Mouse (Mus musculus) thymus, postnatal 14 days (tissue): ENCODE data around the gene Gcnt4.

Experiments
- DNase-seq: peaks from one replicate; pipeline ENCODE4 v3.0.0; 2021

Gene Gcnt4

DNA sequence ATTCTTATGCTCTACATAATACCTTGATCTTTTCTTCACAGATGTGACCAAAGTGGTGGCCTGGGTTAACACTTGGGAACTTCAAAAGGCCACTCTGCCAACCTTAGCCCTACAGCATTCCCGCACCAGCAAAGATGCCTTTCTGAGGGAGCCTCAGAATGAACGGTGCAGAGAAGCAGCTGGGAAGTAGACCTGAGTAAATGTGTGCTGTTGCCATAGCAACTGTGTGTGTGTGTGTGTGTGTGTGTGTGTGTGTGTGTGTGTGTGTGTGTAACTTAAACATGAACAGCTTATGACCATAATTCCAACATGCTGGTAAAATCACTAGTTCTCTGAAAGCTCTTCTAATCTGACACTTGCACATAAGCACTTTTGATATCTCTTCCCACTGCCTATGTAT is 27.4 kb downstream of the Gcnt4 start:
- no peak for DNase-seq

DNA sequence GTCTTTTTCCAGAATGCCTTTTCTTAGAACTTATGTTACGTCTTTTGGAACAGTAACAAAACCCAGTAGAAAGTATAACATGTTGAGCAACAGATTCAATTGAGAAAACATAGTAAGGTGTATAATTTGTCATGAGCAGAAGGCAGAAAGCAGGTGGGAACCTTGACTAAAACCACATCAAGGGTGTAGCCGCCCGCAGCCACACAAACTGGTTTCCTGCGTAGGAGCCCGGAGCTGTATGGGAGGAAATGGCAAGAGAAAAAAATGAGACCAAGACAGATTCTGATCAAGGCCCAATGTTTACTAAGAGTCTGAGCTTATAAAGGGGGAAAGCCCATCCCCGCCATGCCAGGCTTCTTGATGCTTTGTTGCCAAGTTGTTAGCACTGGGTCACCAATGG is 32.0 kb downstream of the Gcnt4 start:
- DNase-seq: peak; percentile 87

DNA sequence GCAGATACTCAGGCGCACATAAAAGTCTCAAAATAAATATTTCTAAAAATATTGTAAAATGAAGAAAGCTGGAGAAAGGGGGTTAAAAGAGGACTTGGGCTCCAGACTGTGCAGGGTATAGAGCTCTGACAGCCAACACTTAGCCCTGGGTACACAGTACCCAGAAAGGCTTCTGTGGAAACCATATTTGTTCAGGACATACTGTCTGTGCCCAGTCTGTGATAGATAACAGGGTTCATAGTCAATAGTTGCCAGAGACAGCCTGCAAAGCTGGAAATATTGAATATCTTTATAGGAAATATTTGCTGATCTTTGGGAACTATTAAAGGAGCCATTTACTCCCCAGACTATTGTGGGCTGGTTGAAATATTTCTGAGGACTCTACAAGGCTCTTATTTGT is 35.5 kb downstream of the Gcnt4 start:
- no peak for DNase-seq

- DNase-seq: no peak
Observed at GRCm38 (mm10) chr13:96961366-96962157, 37.1 kb downstream of the Gcnt4 start.

GRCm38 (mm10) chr13:96962801-96963200 is 38.3 kb downstream of the Gcnt4 start:
- no peak for DNase-seq

DNA sequence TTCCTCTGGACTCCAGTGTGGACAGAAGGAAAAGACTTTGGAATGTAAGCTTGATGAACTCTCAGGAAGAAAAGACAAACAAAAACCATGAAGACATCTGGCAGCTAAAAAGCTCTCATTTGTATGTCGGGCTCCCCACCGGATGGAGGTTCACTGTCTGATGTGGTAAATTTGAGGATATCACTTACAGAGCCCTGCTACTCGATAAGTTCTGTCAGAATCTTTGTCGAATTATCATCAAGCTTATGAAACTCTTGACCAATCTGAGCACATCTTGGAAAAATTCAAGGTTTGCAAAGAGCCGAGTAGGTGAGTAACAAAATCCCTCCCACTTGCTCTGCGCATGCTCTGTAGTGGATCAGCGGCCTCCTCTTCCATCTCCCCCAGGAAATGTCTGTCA is 40.5 kb downstream of the Gcnt4 start:
- DNase-seq: peak; percentile 50

DNA sequence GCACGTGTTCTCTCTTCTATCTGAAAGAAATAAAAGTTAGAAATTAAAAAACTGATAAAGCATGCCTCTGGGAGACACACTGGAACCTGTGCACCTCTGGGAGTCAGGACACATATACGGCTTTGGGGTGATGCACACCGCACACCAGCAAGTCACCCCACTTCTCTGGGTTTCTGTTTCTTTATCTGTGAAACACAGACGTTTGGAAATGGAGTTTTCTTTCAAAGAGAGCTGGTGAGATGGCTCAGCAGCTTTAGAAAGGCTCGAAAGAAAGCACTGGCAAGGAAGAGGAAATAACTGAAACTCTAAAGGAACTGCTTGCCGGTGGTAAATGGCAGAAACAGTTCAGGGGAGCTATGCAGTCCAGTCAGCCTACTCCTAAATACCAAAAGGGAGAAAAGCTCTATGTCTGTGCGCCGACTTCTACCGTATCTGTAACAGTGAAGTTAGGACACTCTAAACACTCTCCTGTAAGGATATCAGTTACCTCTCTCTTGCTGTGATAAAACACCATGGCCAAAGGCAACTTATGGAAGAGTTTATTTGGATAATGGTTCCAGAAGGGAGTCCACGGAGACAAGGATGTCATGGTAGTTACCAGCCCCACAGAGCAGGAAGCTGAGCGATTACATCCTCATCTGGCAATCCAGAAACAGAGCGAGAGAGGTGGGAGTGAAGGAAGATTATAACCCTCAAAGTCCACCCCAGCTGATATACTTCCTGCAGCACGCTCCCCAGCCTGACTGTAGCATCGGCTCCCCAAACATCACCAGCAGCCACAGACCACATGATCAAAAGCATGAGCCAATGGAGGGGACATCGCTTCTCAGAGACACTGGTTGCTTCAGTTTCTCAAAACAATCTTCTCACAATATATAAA is 42.0 kb downstream of the Gcnt4 start:
- DNase-seq: no peak

DNA sequence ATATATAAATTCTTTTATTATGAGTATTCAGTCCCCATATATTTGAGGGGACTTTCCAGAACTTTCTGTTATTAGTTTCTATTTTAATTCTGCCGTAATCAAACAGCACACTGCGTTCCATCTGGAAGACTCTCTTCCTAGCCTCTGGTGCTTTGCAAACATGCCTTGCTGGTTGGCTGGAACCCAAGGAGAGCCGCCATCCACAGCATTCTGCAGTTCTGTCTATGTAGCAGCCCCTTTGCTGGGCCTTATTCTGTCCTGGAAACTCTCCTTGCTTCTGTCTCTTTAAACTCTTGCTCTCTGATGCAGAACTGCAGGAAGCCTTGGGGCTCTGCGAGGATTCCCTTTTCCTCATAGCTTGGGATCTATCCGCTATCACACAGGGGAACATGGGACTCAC is 42.6 kb downstream of the Gcnt4 start:
- no peak for DNase-seq

DNA sequence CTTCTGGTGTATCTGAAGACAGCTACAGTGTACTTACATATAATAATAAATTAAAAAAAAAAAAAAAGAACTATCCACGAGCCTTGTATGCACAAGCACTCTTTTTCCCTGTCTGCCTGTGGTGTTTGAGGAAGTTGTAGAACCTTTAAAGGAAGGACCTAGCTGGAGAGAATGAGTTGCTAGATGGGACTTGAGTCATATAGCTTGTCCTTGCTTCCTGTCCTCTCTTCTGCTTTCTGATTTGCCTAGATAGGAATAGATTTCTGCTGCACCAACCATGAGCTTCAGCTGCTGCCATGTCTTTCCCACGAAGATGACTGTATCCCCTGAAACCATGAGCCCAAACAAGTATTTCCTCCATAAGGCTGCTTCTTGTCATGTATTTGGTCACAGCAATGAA is 43.3 kb downstream of the Gcnt4 start:
- no peak for DNase-seq

DNA sequence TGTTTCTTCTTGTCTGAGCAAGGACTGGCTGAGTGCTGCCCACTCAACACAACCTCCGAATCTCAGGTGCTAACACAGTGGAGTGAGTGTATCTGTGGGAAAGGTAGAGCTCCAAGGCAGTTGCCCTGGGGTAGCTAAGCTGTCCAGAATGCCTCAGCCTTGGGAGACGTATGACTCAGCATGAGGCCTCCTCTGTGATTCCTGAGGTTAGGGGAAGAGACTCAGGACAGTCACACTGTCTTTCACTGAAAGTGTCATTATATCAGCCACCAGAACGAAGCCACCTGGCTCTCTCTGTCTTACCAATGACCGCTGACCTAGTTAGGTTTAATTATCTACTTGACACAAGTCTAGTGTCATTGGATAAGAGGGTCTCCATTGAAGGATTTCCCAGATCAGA is 46.6 kb downstream of the Gcnt4 start:
- DNase-seq: no peak

DNA sequence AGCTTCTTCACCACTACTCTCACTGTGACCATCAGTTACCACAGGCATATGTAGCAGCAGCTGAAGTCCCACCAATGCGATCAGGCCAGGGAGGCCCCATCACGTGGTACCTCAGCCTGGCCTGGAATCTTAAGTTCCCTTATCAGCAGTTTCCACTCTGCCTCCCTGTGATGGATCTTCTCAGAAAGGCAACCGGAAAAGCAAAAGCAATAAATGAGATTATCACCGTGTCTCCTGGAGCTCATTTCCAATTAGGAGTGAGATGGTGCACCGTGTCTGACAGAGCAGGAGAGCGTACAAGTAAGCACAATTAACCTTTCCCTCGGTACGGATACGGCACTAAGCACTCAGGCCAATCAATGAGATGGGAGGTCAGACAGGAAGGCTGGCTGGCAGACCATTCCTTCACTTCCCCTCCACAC is 47.4 kb downstream of the Gcnt4 start:
- no peak for DNase-seq

- DNase-seq: no peak
Observed at GRCm38 (mm10) chr13:96973318-96973717, 48.8 kb downstream of the Gcnt4 start.

DNA sequence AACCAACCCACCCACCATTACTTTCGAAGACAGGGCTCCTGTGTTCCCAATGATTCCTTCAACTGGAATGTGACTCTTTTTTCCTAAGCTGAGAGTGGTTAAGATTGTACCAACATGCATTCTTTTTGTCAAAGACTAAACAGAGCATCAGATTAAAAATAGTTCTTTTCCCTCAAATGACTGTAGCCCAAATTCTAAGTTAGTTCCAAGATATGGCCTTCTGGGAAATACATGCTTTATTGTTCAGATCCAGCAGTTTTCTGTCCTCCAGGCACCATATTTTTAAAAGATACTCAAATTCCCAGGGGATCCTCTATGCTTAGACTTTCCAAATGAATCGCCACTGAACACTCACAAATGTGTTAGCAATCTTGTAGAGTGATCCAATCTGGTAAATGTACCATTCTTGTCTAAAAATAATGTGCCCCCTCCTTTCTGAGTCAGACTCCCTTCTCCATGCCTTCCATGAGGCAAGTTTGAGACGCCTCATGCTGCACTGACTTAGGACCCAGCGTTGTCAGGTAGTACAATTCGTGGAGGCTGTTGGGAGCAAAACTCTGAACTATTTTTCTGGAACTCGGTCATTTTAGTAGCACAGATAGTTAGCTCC is 52.6 kb downstream of the Gcnt4 start:
- no peak for DNase-seq

- no peak for DNase-seq
Observed at GRCm38 (mm10) chr13:96980561-96980960, 56.1 kb downstream of the Gcnt4 start.

DNA sequence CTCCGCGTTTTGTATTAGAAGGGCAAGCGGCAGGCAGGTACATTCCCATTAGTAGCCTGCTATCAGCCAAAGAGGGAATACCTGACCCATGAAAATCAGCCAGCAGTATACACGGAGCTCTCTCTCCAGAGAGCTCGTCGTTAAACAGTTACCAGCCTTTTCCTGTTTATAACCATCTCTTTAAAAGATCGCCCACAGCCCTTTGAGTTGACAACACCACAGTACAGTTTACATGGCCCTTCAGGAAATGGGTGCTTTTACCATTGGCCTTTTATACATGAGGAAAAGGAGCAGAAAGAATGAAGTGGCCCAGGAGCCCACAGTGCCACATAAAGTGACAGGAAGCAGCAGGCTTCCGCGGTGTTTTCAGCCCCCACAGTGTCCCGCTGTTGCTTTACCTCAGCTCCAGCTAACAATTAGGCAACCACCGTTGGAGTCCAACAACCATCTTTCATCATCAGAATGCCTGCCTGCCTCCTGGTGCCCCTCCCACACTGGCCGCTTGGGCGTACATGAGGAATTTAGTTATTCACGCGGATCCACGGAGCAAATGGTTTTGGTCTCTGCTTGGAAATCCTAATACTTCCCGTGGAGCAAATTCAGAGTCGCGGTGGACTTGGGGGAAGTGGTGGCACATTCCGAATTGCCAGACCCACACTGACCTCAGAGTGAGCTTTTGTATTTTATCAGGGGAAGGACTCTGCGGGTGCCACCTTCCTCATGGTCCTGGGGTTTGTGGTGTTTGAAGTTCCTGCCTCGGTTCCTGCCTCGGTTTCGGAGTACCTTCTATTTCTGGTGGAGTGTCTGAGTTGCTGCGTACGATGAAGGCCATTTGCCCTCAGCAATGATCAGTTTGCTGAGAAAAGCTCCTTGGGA is 59.0 kb downstream of the Gcnt4 start:
- peak; percentile 28 for DNase-seq

DNA sequence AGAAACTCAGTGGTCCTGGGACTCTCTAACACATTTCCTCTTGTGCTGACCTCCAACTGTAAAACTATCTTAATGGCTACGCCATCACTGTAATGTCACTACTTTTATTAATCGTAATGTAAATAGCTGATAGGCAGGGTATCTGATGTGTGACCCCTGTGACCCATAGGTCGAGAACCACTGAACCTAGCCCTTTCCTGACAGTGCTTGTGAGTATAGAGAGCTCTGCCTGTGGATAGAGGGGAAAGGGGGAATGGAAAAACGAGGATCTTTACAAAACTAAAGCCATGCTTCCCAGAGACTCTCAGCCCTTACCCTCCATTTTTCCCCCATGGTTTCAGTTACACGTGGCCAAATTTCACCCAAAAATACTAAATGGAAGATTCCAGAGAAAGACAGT is 60.2 kb downstream of the Gcnt4 start:
- DNase-seq: no peak

- no peak for DNase-seq
Observed at GRCm38 (mm10) chr13:96985599-96986275, 61.2 kb downstream of the Gcnt4 start.

DNA sequence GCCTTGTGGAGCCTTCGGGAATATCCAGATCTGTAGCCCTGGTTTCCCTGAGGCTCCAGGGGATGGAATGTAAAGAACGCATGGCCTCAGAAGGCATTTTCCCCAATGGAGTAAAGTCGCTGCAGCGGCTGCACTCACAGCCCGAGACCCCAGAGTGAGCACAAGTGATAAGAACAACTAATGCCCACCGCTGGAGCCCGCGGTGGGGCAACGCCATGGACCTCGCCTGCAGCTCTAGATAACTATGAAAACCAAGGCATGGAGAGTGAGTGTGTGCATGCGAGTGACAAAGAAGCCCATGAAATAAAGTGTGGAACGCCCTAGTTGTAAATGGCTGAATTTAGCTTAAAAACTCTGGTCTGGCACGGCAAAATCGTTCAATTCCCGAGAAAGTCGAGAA is 64.6 kb downstream of the Gcnt4 start:
- no peak for DNase-seq

- DNase-seq: no peak
Observed at GRCm38 (mm10) chr13:96990045-96990444, 65.6 kb downstream of the Gcnt4 start.

DNA sequence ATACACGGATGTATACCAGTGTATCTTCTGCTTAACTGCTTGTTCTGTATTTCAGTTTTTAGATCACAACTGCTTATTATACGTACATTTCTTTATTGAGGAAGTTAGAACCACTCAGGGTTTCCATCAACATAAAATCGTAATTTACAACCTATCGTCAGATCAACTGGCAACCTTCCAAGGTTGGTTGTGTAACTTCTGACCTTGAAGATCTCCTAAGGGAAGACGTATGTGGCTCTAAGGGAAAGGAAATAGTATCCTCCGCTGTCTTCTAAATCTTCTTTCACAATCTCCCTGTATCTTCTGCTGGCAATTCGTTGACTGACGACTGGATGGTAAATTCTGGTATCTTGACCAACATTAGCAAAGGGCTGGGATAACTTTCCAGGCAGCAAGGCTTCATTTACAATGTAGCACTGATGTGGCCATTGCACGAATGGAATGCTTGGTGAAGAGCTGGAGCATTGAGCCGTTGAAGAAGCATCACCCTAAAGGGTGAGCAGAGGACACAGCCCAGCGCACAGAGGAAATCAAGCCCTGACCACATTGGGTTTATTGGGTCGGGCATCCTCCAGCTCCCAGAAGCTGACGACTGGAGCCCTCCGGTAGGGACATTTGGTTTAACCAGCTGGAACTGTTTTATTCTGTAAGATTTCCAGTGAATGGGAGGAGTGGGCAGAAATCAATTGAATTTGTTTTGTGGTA is 66.2 kb downstream of the Gcnt4 start:
- DNase-seq: no peak

DNA sequence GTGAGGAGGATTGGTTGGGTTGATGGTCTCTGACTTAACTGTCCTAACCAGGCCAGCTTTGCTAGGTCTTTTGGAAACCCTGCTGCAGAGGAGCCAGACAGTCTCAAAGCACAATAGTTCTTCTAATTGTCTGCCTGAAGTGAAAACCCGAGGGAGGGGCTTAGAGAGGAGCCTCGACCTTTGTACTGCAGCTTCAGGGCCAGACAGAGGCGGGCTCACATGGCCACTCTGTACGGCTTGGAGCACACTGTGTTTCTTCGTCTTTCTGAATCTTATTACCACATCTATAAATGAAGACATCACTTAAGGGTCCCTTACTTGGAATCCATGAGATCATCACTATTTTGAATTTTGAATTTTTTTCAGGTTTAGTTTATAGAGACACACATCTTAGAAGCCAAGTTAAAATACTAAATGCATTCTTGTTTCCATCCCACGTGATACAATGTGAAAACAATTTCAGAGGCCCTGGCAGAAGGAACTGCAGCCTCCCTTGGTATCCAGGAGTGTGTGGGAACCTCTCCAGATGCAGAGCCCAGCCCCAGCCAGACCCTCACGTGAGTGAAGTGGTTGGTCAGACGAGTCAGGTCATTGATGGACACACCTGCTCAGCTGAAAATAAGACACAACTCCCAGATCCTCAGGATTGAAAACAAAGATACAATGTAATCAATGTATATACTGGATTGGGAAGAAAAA is 69.0 kb downstream of the Gcnt4 start:
- no peak for DNase-seq
